ENCODE assay signal across 13 mouse cellular contexts in genomic region chr5:32997686-32998085, GRCm38 (mm10). TPM values are rescaled to one million over a fixed set of nuclear protein-coding genes. Genes with fewer than 3 reads are reported as not detected.
DNase-seq lines count a peak whose midpoint lies in the region; ATAC-seq and TF ChIP-seq lines count a peak whose summit lies in the region.
"Had no signal": no experiment of that assay in that cellular context is flagged by ENCODE, and none has a peak within 500 bp of the region (broad histone marks: within the 10 kb centered on the region; RNA-seq: fewer than 3 reads in every experiment).

No protein-coding gene starts in this region.

- H3K4me3 ChIP-seq in kidney, adult 2 months (ENCODE audit: insufficient read depth, low read depth, low read length): no peak overlapping the region
- H3K4me3 ChIP-seq in kidney, embryonic 15.5 days (replicated peaks): no peak overlapping the region
- H3K4me3 ChIP-seq in cortical plate, adult 2 months (ENCODE audit: insufficient read depth, low read length): no peak overlapping the region
- H3K4me3 ChIP-seq in forebrain, embryonic 12.5 days (replicated peaks): no peak overlapping the region
- H3K4me3 ChIP-seq: embryonic facial prominence, embryonic 10.5 days; heart, embryonic 15.5 days; limb, embryonic 12.5 days had no signal

- no peak for TF ChIP-seq POLR2A in kidney, adult 2 months (IDR thresholded peaks at IDR 0.05; ENCODE audit: low read depth, low read length)
- TF ChIP-seq POLR2A in cortical plate, adult 2 months (IDR thresholded peaks at IDR 0.05; ENCODE audit: extremely low read depth, insufficient read depth, low read length): no peak

- H3K36me3 ChIP-seq in kidney, adult 2 months (ENCODE audit: control insufficient read depth, insufficient read depth, low read length): no peaks in the 10 kb centered on the region
- no peaks in the 10 kb centered on the region for H3K36me3 ChIP-seq in kidney, embryonic 15.5 days
- H3K36me3 ChIP-seq in forebrain, embryonic 12.5 days (replicated peaks): no peaks in the 10 kb centered on the region
- H3K36me3 ChIP-seq: embryonic facial prominence, embryonic 10.5 days; heart, embryonic 15.5 days; limb, embryonic 12.5 days had no signal

- peaks cover 5% of the 10 kb centered on the region; the same call in 1 of the 2 replicates for H3K4me1 ChIP-seq in kidney, adult 2 months (ENCODE audit: control insufficient read depth, insufficient read depth, low read length)
- no peaks in the 10 kb centered on the region for H3K4me1 ChIP-seq in kidney, embryonic 15.5 days
- H3K4me1 ChIP-seq in cortical plate, adult 2 months (ENCODE audit: control insufficient read depth, insufficient read depth, low read length): peaks cover 11% of the 10 kb centered on the region
- H3K4me1 ChIP-seq in forebrain, embryonic 12.5 days: peaks cover 7% of the 10 kb centered on the region
- H3K4me1 ChIP-seq: heart, embryonic 15.5 days had no signal

- no peak for TF ChIP-seq CTCF in kidney, adult 2 months (conservative IDR thresholded peaks at IDR 0.05; ENCODE audit: insufficient read depth, insufficient read length, low read depth, low read length)
- TF ChIP-seq CTCF in cortical plate, adult 2 months (IDR thresholded peaks at IDR 0.05; ENCODE audit: extremely low read depth, insufficient read depth, low read length): no peak

- H3K9me3 ChIP-seq in kidney, embryonic 15.5 days (replicated peaks): no peaks in the 10 kb centered on the region
- no peaks in the 10 kb centered on the region for H3K9me3 ChIP-seq in forebrain, embryonic 12.5 days
- H3K9me3 ChIP-seq: embryonic facial prominence, embryonic 10.5 days; heart, embryonic 15.5 days; limb, embryonic 12.5 days had no signal

- H3K27ac ChIP-seq in kidney, adult 2 months (ENCODE audit: insufficient read depth, low read depth, low read length): no peak overlapping the region
- no peak overlapping the region for H3K27ac ChIP-seq in kidney, embryonic 15.5 days
- 0 out of 2 replicates have a peak overlapping the region, but pooled peaks have one; percentile 26 for H3K27ac ChIP-seq in cortical plate, adult 2 months (ENCODE audit: insufficient read depth, low read length)
- no peak overlapping the region for H3K27ac ChIP-seq in forebrain, embryonic 12.5 days
- H3K27ac ChIP-seq: embryonic facial prominence, embryonic 10.5 days; heart, embryonic 15.5 days; limb, embryonic 12.5 days had no signal

- no peak for ATAC-seq in kidney, embryonic 15.5 days (replicated peaks; ENCODE audit: low FRiP score)
- peak; percentile 98 for ATAC-seq in megakaryocyte progenitor cell, adult 5-6 weeks (replicated peaks; ENCODE audit: poor library complexity)
- ATAC-seq in forebrain, embryonic 12.5 days (ENCODE audit: low FRiP score): no peak
- ATAC-seq: forebrain, embryonic 16.5 days had no signal

- no peaks in the 10 kb centered on the region for H3K27me3 ChIP-seq in kidney, adult 2 months (replicated peaks; ENCODE audit: control insufficient read depth, insufficient read depth, low read length)
- H3K27me3 ChIP-seq in kidney, embryonic 15.5 days: no peaks in the 10 kb centered on the region
- peaks cover 4% of the 10 kb centered on the region; the same call in 1 of the 2 replicates for H3K27me3 ChIP-seq in forebrain, embryonic 12.5 days
- H3K27me3 ChIP-seq: heart, embryonic 15.5 days; limb, embryonic 12.5 days had no signal

- H3K4me2 ChIP-seq in kidney, embryonic 15.5 days: no peak overlapping the region
- no peak overlapping the region for H3K4me2 ChIP-seq in forebrain, embryonic 12.5 days
- H3K4me2 ChIP-seq: heart, embryonic 15.5 days; limb, embryonic 12.5 days had no signal

- no peak overlapping the region for H3K9ac ChIP-seq in kidney, embryonic 15.5 days
- H3K9ac ChIP-seq in forebrain, embryonic 12.5 days: no peak overlapping the region
- H3K9ac ChIP-seq: heart, embryonic 15.5 days; limb, embryonic 12.5 days had no signal

- DNase-seq in kidney, adult 2 months: peak; percentile 47
- peak; percentile 85 for DNase-seq in A20 (ENCODE audit: low read depth, low spot score)
- DNase-seq in embryo, embryonic 10 days (ENCODE audit: low spot score): no peak
- no peak for DNase-seq in embryo, embryonic 10.5 days (ENCODE audit: low spot score)
- DNase-seq: thymus, adult 2 months had no signal

- WGBS in kidney, adult 2 months: 64% methylated on average over 4 of the region's 4 CpGs
- WGBS in kidney, embryonic 15.5 days: 58% methylated on average over 4 of the region's 4 CpGs
- 58% methylated on average over 4 of the region's 4 CpGs for WGBS in forebrain, embryonic 12.5 days

RNA-seq across cellular contexts. Expression of gene Ywhah, which starts 20.9 kb away (rescaled TPM):
- 71.8 and 90.6 TPM in 2 replicates for polyA plus RNA-seq in kidney, adult 2 months (2012; rRNA removed)
- 362 and 374 TPM in 2 replicates for polyA plus RNA-seq in kidney, embryonic 15.5 days (2015; fragmentation: Nextera tagmentation; extraction: Ambion mirVana)
- polyA plus RNA-seq in cortical plate, adult 2 months (2012; rRNA removed): 1,599 and 1,684 TPM in 2 replicates
- total RNA-seq in megakaryocyte progenitor cell, adult 5-6 weeks (2015): 340 and 391 TPM in 2 replicates
- 138 and 149 TPM in 2 replicates for total RNA-seq in megakaryocyte progenitor cell, adult 5-6 weeks (2017)
- 453 and 463 TPM in 2 replicates for polyA plus RNA-seq in forebrain, embryonic 12.5 days (2016; fragmentation: Nextera tagmentation; extraction: Ambion mirVana)

Comparison
In these comparisons a context has a peak if more than half of its experiments do, and no peak if none do; other contexts are left out.
1. DNase-seq: peak in kidney, adult 2 months (single experiment) and A20 (single experiment); none in embryo, embryonic 10 days (single experiment) and embryo, embryonic 10.5 days (single experiment).